Mouse (Mus musculus) left cerebral cortex, postnatal 36 days (tissue): ENCODE data around the gene Olfr1465. TPM values are rescaled to one million over a fixed set of nuclear protein-coding genes. Genes with fewer than 3 reads are reported as not detected.

Experiments
- DNase-seq, 2 experiments: peaks; one replicate each; pipeline ENCODE4 v3.0.0; 2021 to 2022; ENCODE audit warnings: low spot score in 2 of 2, mixed read lengths in 1 of 2
- intact Hi-C: fragments of 180-260 bp; cut with DNase I; formaldehyde crosslinking; loops from one replicate; pipeline ENCODE4 v1.15.1; 2025
- total RNA-seq, 2 experiments: library from RNA; stranded (reverse); gene quantifications; 2 replicates each; pipeline ENCODE4 v1.2.3; 2021

The Olfr1465 gene
- total RNA-seq = not detected

DNA sequence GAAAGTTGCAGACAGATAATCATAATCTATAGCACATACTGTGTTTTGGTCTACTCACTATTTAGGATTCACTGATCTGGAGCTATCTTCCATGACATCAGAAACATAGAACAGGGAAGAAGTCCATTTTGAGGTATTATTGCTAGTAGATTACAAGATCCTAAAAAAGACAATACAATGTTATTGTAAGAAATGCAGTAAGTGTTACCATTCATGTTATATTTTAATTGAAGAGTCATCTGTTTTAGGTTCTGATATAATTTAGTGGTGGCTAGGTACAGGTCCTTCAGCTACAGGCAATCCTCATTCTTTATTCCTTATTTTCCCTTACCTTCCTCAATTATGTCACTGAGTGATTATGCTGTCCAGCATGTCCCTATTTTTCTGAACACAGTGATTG, at the start of gene Olfr1465:
Gene Olfr1465, minus strand, starts transcription at position 101 of the 400 bp plus-strand sequence.
- no peak for DNase-seq
- intact Hi-C loops = loop anchor here (5.0 kb wide), 1 partner anchor 33 kb away; no protein-coding TSS in a partner anchor

DNA sequence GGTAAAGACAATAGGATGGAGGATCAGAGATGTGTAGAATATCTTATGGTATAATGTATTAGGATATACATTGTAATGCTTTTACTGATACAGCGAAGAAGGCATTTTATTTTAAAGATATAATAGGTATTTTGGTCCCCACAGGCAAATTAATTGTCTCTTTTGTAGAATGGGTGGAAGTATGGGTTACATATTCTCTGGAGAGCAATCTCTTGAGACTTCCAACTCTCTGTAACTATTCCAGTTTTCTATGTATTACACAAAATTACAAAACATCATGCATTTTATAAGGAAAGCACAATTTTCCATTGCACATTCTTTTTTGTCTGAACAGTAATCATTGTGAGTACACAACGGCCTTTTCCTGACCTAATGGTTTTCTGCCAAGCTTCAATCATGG, 46.6 kb upstream of the Olfr1465 start, which contains the start of gene Olfr1467:
Gene Olfr1467, plus strand, starts transcription at position 301 of the 400 bp plus-strand sequence.
- intact Hi-C loops = no loop called here

DNA sequence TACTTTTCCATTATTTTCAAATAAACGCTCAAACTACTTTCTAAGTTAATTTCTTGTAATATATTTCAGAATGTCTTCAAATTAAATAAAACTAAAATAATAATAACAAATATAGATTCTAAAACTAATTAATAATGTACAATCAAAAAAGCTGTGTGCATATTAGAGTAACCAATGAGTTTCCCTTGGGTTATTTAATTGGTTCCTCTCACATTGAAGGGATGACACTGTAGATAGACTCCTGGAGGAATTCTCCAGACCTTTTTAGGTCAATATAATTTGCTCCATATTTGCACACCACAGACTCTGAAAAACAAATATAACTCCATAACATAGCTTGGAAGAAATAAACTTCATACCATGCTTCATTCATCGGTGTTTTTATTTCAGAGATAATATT, 23.2 kb upstream of the Olfr1465 start, which contains the start of gene Olfr1466:
Gene Olfr1466, plus strand, starts transcription at position 301 of the 400 bp plus-strand sequence.
- no peak for DNase-seq
- intact Hi-C loops = no loop called here

More for the DNA sequence above, 46.6 kb upstream of the Olfr1465 start, which contains the start of gene Olfr1467:
- DNase-seq = no peak

Other genes starting within 250 kb of the Olfr1465 start
- not detected for gene Olfr1457, start 217.7 kb downstream of the Olfr1465 start, total RNA-seq
- gene Olfr1458, start 208.8 kb downstream of the Olfr1465 start, total RNA-seq = not detected
- gene Olfr1459, start 166.0 kb downstream of the Olfr1465 start, total RNA-seq = under 1 TPM; 0.07 to 0.27 TPM
- not detected for gene Olfr1461, start 152.5 kb downstream of the Olfr1465 start, total RNA-seq
- gene Olfr1462, start 129.8 kb downstream of the Olfr1465 start, total RNA-seq = not detected
- gene Olfr1463, start 84.2 kb downstream of the Olfr1465 start, total RNA-seq = not detected
- gene Olfr1466, start 23.3 kb upstream of the Olfr1465 start, total RNA-seq = not detected
- gene Olfr1467, start 46.7 kb upstream of the Olfr1465 start, total RNA-seq = not detected
- gene Olfr1469, start 92.3 kb upstream of the Olfr1465 start, total RNA-seq = not detected
- gene Olfr1471, start 127.9 kb upstream of the Olfr1465 start, total RNA-seq = not detected
- gene Olfr1472, start 140.5 kb upstream of the Olfr1465 start, total RNA-seq = not detected
- gene Olfr1474, start 154.0 kb upstream of the Olfr1465 start, total RNA-seq = not detected
- gene Olfr1475, start 164.7 kb upstream of the Olfr1465 start, total RNA-seq = not detected
- not detected for gene Olfr1477, start 185.0 kb upstream of the Olfr1465 start, total RNA-seq
- not detected for gene Olfr1480, start 212.4 kb upstream of the Olfr1465 start, total RNA-seq